Mouse (Mus musculus) liver, embryonic 12.5 days (tissue): ENCODE results near the gene Tenm3. TPM values are rescaled to one million over a fixed set of nuclear protein-coding genes. Genes with fewer than 3 reads are reported as not detected.

ENCODE experiments used
- ATAC-seq: fragments of 200-750 bp; cut with Nextera tagmentation; 2 replicates; pipeline ENCODE4 v1.8.0; 2017; ENCODE audit warnings: moderate number of reproducible peaks, mild to moderate bottlenecking, moderate library complexity
- H3K27ac ChIP-seq: fragments of 300-500 bp; sonication (generic); 2 replicates; pipeline ENCODE4 v1.5.1; 2016; ENCODE audit warnings: mild to moderate bottlenecking
- H3K27me3 ChIP-seq: fragments of 300-500 bp; sonication (generic); replicated peaks from 2 replicates; pipeline ENCODE4 v1.6.1; 2016; ENCODE audit warnings: mild to moderate bottlenecking, moderate library complexity
- H3K36me3 ChIP-seq: fragments of 300-500 bp; sonication (generic); 2 replicates; pipeline ENCODE4 v1.6.1; 2016; ENCODE audit warnings: mild to moderate bottlenecking, moderate library complexity
- H3K4me1 ChIP-seq: fragments of 300-500 bp; sonication (generic); 2 replicates; pipeline ENCODE4 v1.6.1; 2016
- H3K4me2 ChIP-seq: fragments of 300-500 bp; sonication (generic); 2 replicates; pipeline ENCODE4 v1.6.1; 2016; ENCODE audit warnings: mild to moderate bottlenecking, moderate library complexity
- H3K4me3 ChIP-seq: fragments of 300-500 bp; sonication (generic); 2 replicates; pipeline ENCODE4 v1.5.1; 2016; ENCODE audit warnings: mild to moderate bottlenecking, moderate library complexity
- H3K9ac ChIP-seq: fragments of 300-500 bp; sonication (generic); 2 replicates; pipeline ENCODE4 v1.6.1; 2016; ENCODE audit warnings: mild to moderate bottlenecking, moderate library complexity
- H3K9me3 ChIP-seq: fragments of 300-500 bp; sonication (generic); replicated peaks from 2 replicates; pipeline ENCODE4 v1.6.1; 2016; ENCODE audit warnings: mild to moderate bottlenecking, moderate library complexity
- WGBS: fragments of 180-500 bp; shearing (Covaris S2); methylation state at CpG from one replicate; pipeline ENCODE4 v1.1.7; 2016; ENCODE audit not compliant: insufficient replicate concordance; 5-methylcytosine and 5-hydroxymethylcytosine counted together
- polyA plus RNA-seq: library from polyadenylated mRNA; unstranded; fragments of >200 nt; fragmentation: Nextera tagmentation; extraction: Ambion mirVana; gene quantifications from 2 replicates; pipeline ENCODE4 v1.2.1, GENCODE M21; 2016

Tenm3 gene
- polyA plus RNA-seq, 1 experiment from 2014 or later = 5.3 TPM

GRCm38 (mm10) chr8:48489936-48490634 lies 353.7 kb downstream of the Tenm3 start:
- Histone ChIP-seq H3K27me3 (no peaks in the 10 kb centered on the region), H3K9ac (no peak overlapping the region), H3K36me3 (no peaks in the 10 kb centered on the region), H3K9me3 (no peaks in the 10 kb centered on the region), H3K27ac (no peak overlapping the region), H3K4me2 (no peak overlapping the region), H3K4me3 (no peak overlapping the region), H3K4me1 (no peaks in the 10 kb centered on the region)
- ATAC-seq = no peak
- 77% methylated on average over 18 of the region's 18 CpGs for WGBS

GRCm38 (mm10) chr8:48489417-48489816 lies 354.3 kb downstream of the Tenm3 start:
- no peak for ATAC-seq
- H3K4me1 ChIP-seq = no peaks in the 10 kb centered on the region
- H3K36me3 ChIP-seq = no peaks in the 10 kb centered on the region
- 66% methylated on average over 4 of the region's 4 CpGs for WGBS
- no peak overlapping the region for H3K4me2 ChIP-seq
- H3K27ac ChIP-seq = no peak overlapping the region
- H3K27me3 ChIP-seq = no peaks in the 10 kb centered on the region
- H3K4me3 ChIP-seq = no peak overlapping the region
- no peaks in the 10 kb centered on the region for H3K9me3 ChIP-seq
- H3K9ac ChIP-seq = no peak overlapping the region

- no peak overlapping the region for H3K4me3 ChIP-seq
- H3K9ac ChIP-seq = no peak overlapping the region
- 69% methylated on average over 7 of the region's 7 CpGs for WGBS
Observed at GRCm38 (mm10) chr8:48488809-48489208, 354.9 kb downstream of the Tenm3 start.

GRCm38 (mm10) chr8:48484143-48484542 lies 359.6 kb downstream of the Tenm3 start:
- Histone ChIP-seq H3K4me2 (no peak overlapping the region), H3K4me3 (no peak overlapping the region), H3K9me3 (no peaks in the 10 kb centered on the region), H3K9ac (no peak overlapping the region), H3K27me3 (no peaks in the 10 kb centered on the region), H3K27ac (no peak overlapping the region), H3K4me1 (no peaks in the 10 kb centered on the region), H3K36me3 (no peaks in the 10 kb centered on the region)
- 56% methylated on average over 5 of the region's 5 CpGs for WGBS
- no peak for ATAC-seq

More at GRCm38 (mm10) chr8:48488809-48489208, 354.9 kb downstream of the Tenm3 start:
- no peak overlapping the region for H3K27ac ChIP-seq
- H3K9me3 ChIP-seq = no peaks in the 10 kb centered on the region
- no peak for ATAC-seq
- no peak overlapping the region for H3K4me2 ChIP-seq
- no peaks in the 10 kb centered on the region for H3K36me3 ChIP-seq
- no peaks in the 10 kb centered on the region for H3K27me3 ChIP-seq
- H3K4me1 ChIP-seq = no peaks in the 10 kb centered on the region

GRCm38 (mm10) chr8:48481709-48482671 lies 361.8 kb downstream of the Tenm3 start:
- Histone ChIP-seq H3K9ac (no peak overlapping the region), H3K4me1 (no peaks in the 10 kb centered on the region), H3K27ac (no peak overlapping the region), H3K4me3 (no peak overlapping the region), H3K27me3 (no peaks in the 10 kb centered on the region), H3K36me3 (no peaks in the 10 kb centered on the region), H3K4me2 (no peak overlapping the region), H3K9me3 (no peaks in the 10 kb centered on the region)
- whole genome bisulfite sequencing = 76% methylated on average over 33 of the region's 33 CpGs
- no peak for ATAC-seq

- Histone ChIP-seq H3K4me3 (no peak overlapping the region), H3K9ac (no peak overlapping the region), H3K27me3 (no peaks in the 10 kb centered on the region), H3K36me3 (no peaks in the 10 kb centered on the region), H3K9me3 (no peaks in the 10 kb centered on the region), H3K4me2 (no peak overlapping the region), H3K4me1 (no peaks in the 10 kb centered on the region), H3K27ac (no peak overlapping the region)
- ATAC-seq = no peak
- WGBS = 58% methylated on average over 8 of the region's 8 CpGs
Observed at GRCm38 (mm10) chr8:48477371-48477935, 366.3 kb downstream of the Tenm3 start.

- H3K9me3 ChIP-seq = no peaks in the 10 kb centered on the region
- WGBS = 46% methylated on average over 1 of the region's 1 CpGs
- no peaks in the 10 kb centered on the region for H3K4me1 ChIP-seq
- no peak overlapping the region for H3K27ac ChIP-seq
- ATAC-seq = no peak
- no peak overlapping the region for H3K4me3 ChIP-seq
- no peaks in the 10 kb centered on the region for H3K36me3 ChIP-seq
- H3K9ac ChIP-seq = no peak overlapping the region
- H3K4me2 ChIP-seq = no peak overlapping the region
- no peaks in the 10 kb centered on the region for H3K27me3 ChIP-seq
Observed at GRCm38 (mm10) chr8:48476896-48477295, 366.9 kb downstream of the Tenm3 start.

- H3K27me3 ChIP-seq = no peaks in the 10 kb centered on the region
- H3K36me3 ChIP-seq = no peaks in the 10 kb centered on the region
- no peak for ATAC-seq
- no peak overlapping the region for H3K9ac ChIP-seq
- H3K4me1 ChIP-seq = no peaks in the 10 kb centered on the region
- no peak overlapping the region for H3K27ac ChIP-seq
- no peak overlapping the region for H3K4me2 ChIP-seq
- H3K9me3 ChIP-seq = 0 out of 2 replicates have a peak, but pooled peaks cover 5% of the 10 kb centered on the region
- H3K4me3 ChIP-seq = no peak overlapping the region
- 73% methylated on average over 5 of the region's 5 CpGs for WGBS
Observed at GRCm38 (mm10) chr8:48467633-48468032, 376.1 kb downstream of the Tenm3 start.

- Histone ChIP-seq H3K27ac (no peak overlapping the region), H3K9ac (no peak overlapping the region), H3K4me2 (no peak overlapping the region), H3K4me1 (no peaks in the 10 kb centered on the region), H3K27me3 (no peaks in the 10 kb centered on the region), H3K36me3 (no peaks in the 10 kb centered on the region), H3K9me3 (no peaks in the 10 kb centered on the region), H3K4me3 (no peak overlapping the region)
- 39% methylated on average over 5 of the region's 5 CpGs for WGBS
- no peak for ATAC-seq
Observed at GRCm38 (mm10) chr8:48458373-48458772, 385.4 kb downstream of the Tenm3 start.

- 63% methylated on average over 22 of the region's 22 CpGs for WGBS
- no peaks in the 10 kb centered on the region for H3K4me1 ChIP-seq
- no peaks in the 10 kb centered on the region for H3K27me3 ChIP-seq
- ATAC-seq = no peak
- no peak overlapping the region for H3K4me2 ChIP-seq
- H3K9me3 ChIP-seq = no peaks in the 10 kb centered on the region
- H3K4me3 ChIP-seq = no peak overlapping the region
- no peak overlapping the region for H3K9ac ChIP-seq
- H3K36me3 ChIP-seq = no peaks in the 10 kb centered on the region
- no peak overlapping the region for H3K27ac ChIP-seq
Observed at GRCm38 (mm10) chr8:48456328-48457124, 387.2 kb downstream of the Tenm3 start.

GRCm38 (mm10) chr8:48451247-48451635 lies 392.5 kb downstream of the Tenm3 start:
- no peak for ATAC-seq
- Histone ChIP-seq H3K4me1 (no peaks in the 10 kb centered on the region), H3K36me3 (no peaks in the 10 kb centered on the region), H3K27me3 (no peaks in the 10 kb centered on the region), H3K4me3 (no peak overlapping the region), H3K9me3 (no peaks in the 10 kb centered on the region), H3K9ac (no peak overlapping the region), H3K4me2 (no peak overlapping the region), H3K27ac (no peak overlapping the region)
- 68% methylated on average over 7 of the region's 7 CpGs for WGBS
